Mouse (Mus musculus): ENCODE results near the gene Muc5b.
"Not testable (repeated sequence)": the region's sequence is repeated elsewhere in the genome, so short reads cannot be mapped to it uniquely, and the experiment has no call there.

Gene Muc5b

GRCm38 (mm10) chr7:141838779-141839178, at the start of gene Muc5b:
Gene Muc5b, plus strand, starts transcription at chr7:141839070.
- no peak for DNase-seq (ENCODE audit: low spot score in 2 of 2)

GRCm38 (mm10) chr7:141794251-141794650, 44.6 kb upstream of the Muc5b start:
- no peak for DNase-seq (ENCODE audit: low spot score in 2 of 2)

GRCm38 (mm10) chr7:141803206-141803605, 35.7 kb upstream of the Muc5b start:
- DNase-seq (ENCODE audit: low spot score in 2 of 2), result no peak

GRCm38 (mm10) chr7:141805384-141805783, 33.5 kb upstream of the Muc5b start:
- DNase-seq (ENCODE audit: low spot score in 2 of 2), result no peak

- not testable (repeated sequence) for DNase-seq (ENCODE audit: low spot score in 2 of 2)
These were observed 31.0 kb upstream of the Muc5b start for GRCm38 (mm10) chr7:141807823-141808222.

- DNase-seq (ENCODE audit: low spot score in 2 of 2), result not testable (repeated sequence)
These were observed 28.9 kb upstream of the Muc5b start for GRCm38 (mm10) chr7:141809933-141810332.

GRCm38 (mm10) chr7:141813321-141813720, 25.5 kb upstream of the Muc5b start:
- no peak for DNase-seq (ENCODE audit: low spot score in 2 of 2)

GRCm38 (mm10) chr7:141815361-141815760, 23.5 kb upstream of the Muc5b start:
- DNase-seq (ENCODE audit: low spot score in 2 of 2), result no peak

- no peak for DNase-seq (ENCODE audit: low spot score in 2 of 2)
These were observed 21.4 kb upstream of the Muc5b start for GRCm38 (mm10) chr7:141817355-141818075.

- DNase-seq (ENCODE audit: low spot score in 2 of 2), result no peak
These were observed 20.6 kb upstream of the Muc5b start for GRCm38 (mm10) chr7:141818267-141818666.

- no peak for DNase-seq (ENCODE audit: low spot score in 2 of 2)
These were observed 16.1 kb upstream of the Muc5b start for GRCm38 (mm10) chr7:141822582-141823261.

GRCm38 (mm10) chr7:141823699-141824098, 15.2 kb upstream of the Muc5b start:
- DNase-seq (ENCODE audit: low spot score in 2 of 2), result no peak

- no peak for DNase-seq (ENCODE audit: low spot score in 2 of 2)
These were observed 14.5 kb upstream of the Muc5b start for GRCm38 (mm10) chr7:141824398-141824797.

- DNase-seq (ENCODE audit: low spot score in 2 of 2), result no peak
These were observed 2.9 kb upstream of the Muc5b start for GRCm38 (mm10) chr7:141835941-141836340.

GRCm38 (mm10) chr7:141836423-141836822, 2.4 kb upstream of the Muc5b start:
- DNase-seq (ENCODE audit: low spot score in 2 of 2), result no peak

GRCm38 (mm10) chr7:141840354-141840753, 1.5 kb downstream of the Muc5b start:
- no peak for DNase-seq (ENCODE audit: low spot score in 2 of 2)

GRCm38 (mm10) chr7:141861046-141861445, 22.2 kb downstream of the Muc5b start:
- DNase-seq (ENCODE audit: low spot score in 2 of 2), result no peak

GRCm38 (mm10) chr7:141869644-141870043, 30.8 kb downstream of the Muc5b start:
- no peak for DNase-seq (ENCODE audit: low spot score in 2 of 2)

- DNase-seq (ENCODE audit: low spot score in 2 of 2), result no peak
These were observed 31.7 kb downstream of the Muc5b start for GRCm38 (mm10) chr7:141870553-141870952.

GRCm38 (mm10) chr7:141874891-141875290, 36.0 kb downstream of the Muc5b start:
- DNase-seq (ENCODE audit: low spot score in 2 of 2), result no peak

GRCm38 (mm10) chr7:141878813-141879212, 39.9 kb downstream of the Muc5b start:
- DNase-seq (ENCODE audit: low spot score in 2 of 2), result no peak

GRCm38 (mm10) chr7:141892151-141892550, 53.3 kb downstream of the Muc5b start:
- no peak for DNase-seq (ENCODE audit: low spot score in 2 of 2)

GRCm38 (mm10) chr7:141901825-141902224, 63.0 kb downstream of the Muc5b start:
- DNase-seq (ENCODE audit: low spot score in 2 of 2), result peak in 1 of 2 experiments; percentile 47
